Mouse (Mus musculus) kidney, adult 2 months (tissue): Measurements from ENCODE around the gene Tmem116. TPM values are rescaled to one million over a fixed set of nuclear protein-coding genes. Genes with fewer than 3 reads are reported as not detected.

Experiments used
- DNase-seq: peaks from one replicate; pipeline ENCODE4 v3.0.0; 2021
- H3K27ac ChIP-seq: fragments of 200-500 bp; 2 replicates; pipeline ENCODE4 v1.5.1; 2012; ENCODE audit warnings: low read depth, low read length, control low read depth, inconsistent platforms; ENCODE audit not compliant: insufficient read depth
- H3K27me3 ChIP-seq: fragments of 200-500 bp; replicated peaks from 2 replicates; pipeline ENCODE4 v1.6.1; 2012; ENCODE audit warnings: mild to moderate bottlenecking, moderate library complexity, low read length, inconsistent platforms; ENCODE audit not compliant: control insufficient read depth, insufficient read depth
- H3K36me3 ChIP-seq: fragments of 200-500 bp; 2 replicates; pipeline ENCODE4 v1.6.1; 2012; ENCODE audit warnings: mild to moderate bottlenecking, moderate library complexity, low read length, inconsistent platforms; ENCODE audit not compliant: control insufficient read depth, insufficient read depth
- H3K4me1 ChIP-seq: fragments of 200-500 bp; 2 replicates; pipeline ENCODE4 v1.6.1; 2011; ENCODE audit warnings: low read length; ENCODE audit not compliant: control insufficient read depth, insufficient read depth
- H3K4me3 ChIP-seq: fragments of 200-500 bp; 2 replicates; pipeline ENCODE4 v1.5.1; 2011; ENCODE audit warnings: mild to moderate bottlenecking, low read depth, low read length, control low read depth; ENCODE audit not compliant: insufficient read depth
- CTCF ChIP-seq: fragments of 200-500 bp; conservative IDR thresholded peaks from 2 replicates; pipeline ENCODE4 v1.5.1; 2011; ENCODE audit warnings: low read depth, mild to moderate bottlenecking, control low read depth, low read length, moderate library complexity, mixed read lengths; ENCODE audit not compliant: insufficient read depth, insufficient read length
- POLR2A ChIP-seq: fragments of 200-500 bp; IDR thresholded peaks from one replicate; pipeline ENCODE4 v1.6.1; 2011; ENCODE audit warnings: low read depth, low read length, control low read depth
- WGBS: fragments of 180-500 bp; shearing (Covaris S2); methylation state at CpG from one replicate; pipeline ENCODE4 v1.1.7; 2018; 5-methylcytosine and 5-hydroxymethylcytosine counted together
- polyA plus RNA-seq: library from polyadenylated mRNA; depleted of rRNA; stranded (reverse); fragments of >200 nt; gene quantifications from 2 replicates; pipeline ENCODE4 v1.2.3, GENCODE M21; 2012

Gene Tmem116
- polyA plus RNA-seq, 1 experiment = 147 TPM

GRCm38 (mm10) chr5:121535116-121535515 lies 83.4 kb downstream of the Tmem116 start:
- H3K27me3 ChIP-seq = no peaks in the 10 kb centered on the region
- TF ChIP-seq CTCF = no peak
- no peak for TF ChIP-seq POLR2A
- H3K4me3 ChIP-seq = no peak overlapping the region
- 0 out of 2 replicates have a peak, but pooled peaks cover 3% of the 10 kb centered on the region for H3K4me1 ChIP-seq
- WGBS = 86% methylated on average over 3 of the region's 3 CpGs
- DNase-seq = no peak
- 0 out of 2 replicates have a peak, but pooled peaks cover 2% of the 10 kb centered on the region for H3K36me3 ChIP-seq
- H3K27ac ChIP-seq = no peak overlapping the region

- no peak for TF ChIP-seq CTCF
- no peak for TF ChIP-seq POLR2A
- 59% methylated on average over 7 of the region's 7 CpGs for WGBS
- Histone ChIP-seq H3K27ac (no peak overlapping the region), H3K4me1 (0 out of 2 replicates have a peak, but pooled peaks cover 3% of the 10 kb centered on the region), H3K27me3 (no peaks in the 10 kb centered on the region), H3K4me3 (no peak overlapping the region), H3K36me3 (0 out of 2 replicates have a peak, but pooled peaks cover 2% of the 10 kb centered on the region)
- no peak for DNase-seq
These were observed 85.3 kb downstream of the Tmem116 start for GRCm38 (mm10) chr5:121536921-121537555.

GRCm38 (mm10) chr5:121537588-121537987 lies 85.9 kb downstream of the Tmem116 start:
- Histone ChIP-seq H3K27ac (no peak overlapping the region), H3K27me3 (no peaks in the 10 kb centered on the region), H3K4me1 (0 out of 2 replicates have a peak, but pooled peaks cover 5% of the 10 kb centered on the region), H3K36me3 (0 out of 2 replicates have a peak, but pooled peaks cover 2% of the 10 kb centered on the region), H3K4me3 (no peak overlapping the region)
- no peak for DNase-seq
- no peak for TF ChIP-seq POLR2A
- TF ChIP-seq CTCF = no peak
- 76% methylated on average over 2 of the region's 2 CpGs for WGBS

- Histone ChIP-seq H3K4me3 (no peak overlapping the region), H3K36me3 (0 out of 2 replicates have a peak, but pooled peaks cover 2% of the 10 kb centered on the region), H3K4me1 (peaks cover 15% of the 10 kb centered on the region), H3K27ac (no peak overlapping the region), H3K27me3 (no peaks in the 10 kb centered on the region)
- TF ChIP-seq CTCF (no peak), POLR2A (no peak)
- no peak for DNase-seq
- 93% methylated on average over 5 of the region's 5 CpGs for WGBS
These were observed 88.4 kb downstream of the Tmem116 start for GRCm38 (mm10) chr5:121540066-121540465.

- 48% methylated on average over 7 of the region's 7 CpGs for WGBS
- Histone ChIP-seq H3K36me3 (0 out of 2 replicates have a peak, but pooled peaks cover 2% of the 10 kb centered on the region), H3K4me1 (peaks cover 15% of the 10 kb centered on the region), H3K27me3 (no peaks in the 10 kb centered on the region), H3K4me3 (no peak overlapping the region), H3K27ac (no peak overlapping the region)
- DNase-seq = no peak
- no peak for TF ChIP-seq CTCF
- TF ChIP-seq POLR2A = no peak
These were observed 89.5 kb downstream of the Tmem116 start for GRCm38 (mm10) chr5:121541235-121541634.

- no peak for DNase-seq
- TF ChIP-seq CTCF = no peak
- no peak for TF ChIP-seq POLR2A
- no peaks in the 10 kb centered on the region for H3K27me3 ChIP-seq
- H3K27ac ChIP-seq = no peak overlapping the region
- no peaks in the 10 kb centered on the region for H3K36me3 ChIP-seq
- 55% methylated on average over 3 of the region's 3 CpGs for WGBS
- H3K4me3 ChIP-seq = no peak overlapping the region
- peaks cover 13% of the 10 kb centered on the region for H3K4me1 ChIP-seq
These were observed 91.7 kb downstream of the Tmem116 start for GRCm38 (mm10) chr5:121543370-121543769.

GRCm38 (mm10) chr5:121544910-121545792 lies 93.5 kb downstream of the Tmem116 start, which contains the start of the genes Adam1a and Gm42878:
Gene Adam1a, minus strand, starts transcription at chr5:121545482.
Gene Gm42878, minus strand, starts transcription at chr5:121545482.
- Histone ChIP-seq H3K36me3 (no peaks in the 10 kb centered on the region), H3K27me3 (no peaks in the 10 kb centered on the region), H3K27ac (peak within 1 kb of the TSS; percentile 68), H3K4me3 (peak within 1 kb of the TSS; percentile 66), H3K4me1 (peaks cover 13% of the 10 kb centered on the region)
- TF ChIP-seq CTCF = no peak
- no peak for TF ChIP-seq POLR2A
- WGBS = 2% methylated on average over 84 of the region's 97 CpGs
- DNase-seq = peak; percentile 40
